Mouse (Mus musculus) MEL (cell line): Measurements from ENCODE around the gene Rabep1.

Experiments used
- CTCF ChIP-seq, 3 experiments: IDR thresholded peaks in 2 of 3; conservative IDR thresholded peaks in 1 of 3; 2 replicates each; pipeline ENCODE4 v1.5.1; 2011 to 2012; ENCODE audit warnings: low read length in 3 of 3, low read depth in 2 of 3, mild to moderate bottlenecking in 2 of 3, improper control_type of control experiment in 1 of 3, inconsistent platforms in 1 of 3, mixed read lengths in 1 of 3, moderate library complexity in 1 of 3; ENCODE audit not compliant: control insufficient read depth in 1 of 3, insufficient read depth in 1 of 3, poor library complexity in 1 of 3, severe bottlenecking in 1 of 3
- EP300 ChIP-seq, 2 experiments: IDR thresholded peaks; 2 replicates each; pipeline ENCODE4 v1.6.1; 2011; ENCODE audit warnings: improper control_type of control experiment in 2 of 2, low read length in 2 of 2, low read depth in 1 of 2, mild to moderate bottlenecking in 1 of 2
- ETS1 ChIP-seq: IDR thresholded peaks from 2 replicates; pipeline ENCODE4 v1.6.1; 2012; ENCODE audit warnings: low read depth, mild to moderate bottlenecking, inconsistent platforms, low read length, improper control_type of control experiment, moderate library complexity
- MYC ChIP-seq: IDR thresholded peaks from 2 replicates; pipeline ENCODE4 v1.6.1; 2011; ENCODE audit warnings: low read depth, mild to moderate bottlenecking, low read length, improper control_type of control experiment, moderate library complexity

DNA sequence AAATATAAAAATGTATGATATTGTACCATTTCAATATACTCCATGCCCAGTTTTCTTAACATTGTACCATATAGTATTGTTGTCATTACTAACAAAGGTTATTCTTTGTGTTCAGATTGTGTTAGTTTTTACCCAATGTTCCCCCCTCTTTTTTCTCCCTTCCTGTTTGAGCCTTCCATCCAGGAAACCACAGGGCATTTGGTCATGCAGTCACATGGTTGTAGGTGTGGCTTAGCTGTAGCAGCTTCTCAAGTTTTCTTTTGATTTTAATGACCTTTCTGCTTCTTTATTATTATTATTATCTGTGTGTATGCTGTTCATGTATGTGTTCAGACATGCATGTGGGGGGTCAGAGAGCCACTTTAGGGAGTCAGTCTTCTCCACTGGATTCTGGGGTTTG lies 47.0 kb downstream of the Rabep1 start:
- TF ChIP-seq MYC (no peak), ETS1 (no peak), CTCF (IDR thresholded peaks at IDR 0.05 in 2 of 3, conservative IDR thresholded peaks at IDR 0.05 in 1 of 3; ENCODE audit: control insufficient read depth in 1 of 3, insufficient read depth in 1 of 3, low read depth in 2 of 3, low read length in 3 of 3, poor library complexity in 1 of 3, severe bottlenecking in 1 of 3) (no peak), EP300 (IDR thresholded peaks at IDR 0.05; ENCODE audit: low read depth in 1 of 2, low read length in 2 of 2) (no peak)
